Mouse (Mus musculus) MEL (cell line): Measurements from ENCODE around the gene Sclt1. TPM values are rescaled to one million over a fixed set of nuclear protein-coding genes. Genes with fewer than 3 reads are reported as not detected.

Source experiments
- DNase-seq: peaks from one replicate; pipeline ENCODE4 v3.0.0; 2011; ENCODE audit warnings: low read depth, low spot score
- H3K27ac ChIP-seq: 2 replicates; pipeline ENCODE4 v1.5.1; 2012; ENCODE audit warnings: low read depth, mild to moderate bottlenecking, control low read depth, low read length, moderate library complexity; ENCODE audit not compliant: control insufficient read depth
- H3K27me3 ChIP-seq, 2 experiments: fragments of 150-350 bp in 1 of 2; sonication (generic) in 1 of 2; 2 replicates each; pipeline ENCODE4 v1.6.1; 2012; ENCODE audit warnings: low read length in 2 of 2, mild to moderate bottlenecking in 2 of 2, improper control_type of control experiment in 1 of 2, moderate library complexity in 1 of 2; ENCODE audit not compliant: insufficient read depth in 2 of 2, control insufficient read depth in 1 of 2
- H3K36me3 ChIP-seq, 2 experiments: 2 replicates each; pipeline ENCODE4 v1.6.1; 2012 to 2014; ENCODE audit warnings: low read length in 2 of 2, improper control_type of control experiment in 1 of 2, inconsistent platforms in 1 of 2, mild to moderate bottlenecking in 1 of 2; ENCODE audit not compliant: insufficient read depth in 2 of 2, control insufficient read depth in 1 of 2
- H3K4me1 ChIP-seq, 2 experiments: fragments of 150-350 bp in 1 of 2; sonication (generic) in 1 of 2; 2 replicates each; pipeline ENCODE4 v1.6.1; 2012; ENCODE audit warnings: low read length in 2 of 2, improper control_type of control experiment in 1 of 2, mild to moderate bottlenecking in 1 of 2; ENCODE audit not compliant: insufficient read depth in 2 of 2, control insufficient read depth in 1 of 2
- H3K4me3 ChIP-seq, 2 experiments: fragments of 150-350 bp in 1 of 2; sonication (generic) in 1 of 2; 2 replicates each; pipeline ENCODE4 v1.5.1; 2012; ENCODE audit warnings: low read depth in 2 of 2, low read length in 2 of 2, mild to moderate bottlenecking in 2 of 2, moderate library complexity in 2 of 2, control low read depth in 1 of 2, improper control_type of control experiment in 1 of 2; ENCODE audit not compliant: control insufficient read depth in 1 of 2, insufficient read depth in 1 of 2
- H3K79me2 ChIP-seq: 2 replicates; pipeline ENCODE4 v1.6.1; 2012; ENCODE audit warnings: mild to moderate bottlenecking, low read length, moderate library complexity; ENCODE audit not compliant: control insufficient read depth, poor library complexity, insufficient read depth
- H3K9ac ChIP-seq: 2 replicates; pipeline ENCODE4 v1.6.1; 2012; ENCODE audit warnings: low read depth, mild to moderate bottlenecking, control low read depth, low read length, moderate library complexity; ENCODE audit not compliant: control insufficient read depth, poor library complexity, severe bottlenecking
- H3K9me3 ChIP-seq: fragments of 150-350 bp; sonication (generic); replicated peaks from 2 replicates; pipeline ENCODE4 v1.6.1; 2012; ENCODE audit warnings: mild to moderate bottlenecking, low read length, improper control_type of control experiment, moderate library complexity; ENCODE audit not compliant: insufficient read depth
- CHD2 ChIP-seq: IDR thresholded peaks from 2 replicates; pipeline ENCODE4 v1.6.1; 2011; ENCODE audit warnings: low read length, improper control_type of control experiment
- GABPA ChIP-seq: IDR thresholded peaks from 2 replicates; pipeline ENCODE4 v1.6.1; 2012; ENCODE audit warnings: low read depth, mild to moderate bottlenecking, inconsistent platforms, low read length, improper control_type of control experiment, moderate library complexity
- JUND ChIP-seq: IDR thresholded peaks from 2 replicates; pipeline ENCODE4 v1.6.1; 2011; ENCODE audit warnings: low read depth, mild to moderate bottlenecking, improper control_type of control experiment, low read length
- MAX ChIP-seq: IDR thresholded peaks from 2 replicates; pipeline ENCODE4 v1.6.1; 2011; ENCODE audit warnings: low read length, improper control_type of control experiment
- MXI1 ChIP-seq: IDR thresholded peaks from 2 replicates; pipeline ENCODE4 v1.6.1; 2011; ENCODE audit warnings: mild to moderate bottlenecking, low read depth, low read length, improper control_type of control experiment
- MYC ChIP-seq: IDR thresholded peaks from 2 replicates; pipeline ENCODE4 v1.6.1; 2011; ENCODE audit warnings: low read depth, mild to moderate bottlenecking, low read length, improper control_type of control experiment, moderate library complexity
- POLR2A ChIP-seq, 2 experiments: IDR thresholded peaks; 2 replicates each; pipeline ENCODE4 v1.6.1; 2011 to 2012; ENCODE audit warnings: low read length in 2 of 2, mild to moderate bottlenecking in 2 of 2, control low read depth in 1 of 2, improper control_type of control experiment in 1 of 2, low read depth in 1 of 2, moderate library complexity in 1 of 2; ENCODE audit not compliant: control insufficient read depth in 1 of 2, insufficient read depth in 1 of 2, poor library complexity in 1 of 2
- POLR2AphosphoS2 ChIP-seq: IDR thresholded peaks from 2 replicates; pipeline ENCODE4 v1.6.1; 2011; ENCODE audit warnings: low read length, improper control_type of control experiment
- RCOR1 ChIP-seq: IDR thresholded peaks from 2 replicates; pipeline ENCODE4 v1.6.1; 2012; ENCODE audit warnings: low read depth, mild to moderate bottlenecking, inconsistent platforms, low read length, improper control_type of control experiment
- SIN3A ChIP-seq: IDR thresholded peaks from 2 replicates; pipeline ENCODE4 v1.6.1; 2012; ENCODE audit warnings: low read length, improper control_type of control experiment, inconsistent platforms
- TBP ChIP-seq: IDR thresholded peaks from 2 replicates; pipeline ENCODE4 v1.8.0; 2011; ENCODE audit warnings: low read depth, low read length, improper control_type of control experiment
- polyA plus RNA-seq, 2 experiments: library from polyadenylated mRNA; stranded (reverse) in 1 of 2; unstranded in 1 of 2; fragments of >175 nt in 1 of 2; fragments of >200 nt in 1 of 2; gene quantifications; 2 replicates each; pipeline versions ENCODE4 v1.2.1 to v1.2.4; 2012; ENCODE audit warnings: low replicate concordance in 2 of 2, low read depth in 1 of 2; ENCODE audit not compliant: insufficient read length in 2 of 2, insufficient read depth in 1 of 2, missing spikeins in 1 of 2
- total RNA-seq: library from RNA; depleted of rRNA; stranded (reverse); fragments of 300-350 nt; gene quantifications from 2 replicates; pipeline ENCODE4 v1.2.3, GENCODE M21; 2012

Gene Sclt1
- total and polyA plus RNA-seq, 3 experiments = 6.4 to 8.7 TPM; not detected in 1

- H3K4me3 ChIP-seq = no peak overlapping the region
- peaks cover 32% of the 10 kb centered on the region for H3K79me2 ChIP-seq
- no peaks in the 10 kb centered on the region for H3K4me1 ChIP-seq
- no peak overlapping the region for H3K9ac ChIP-seq
- H3K36me3 ChIP-seq = peaks cover 5 to 30% of the 10 kb centered on the region in 2 experiments; a peak in 3 of 4 replicates
- no peaks in the 10 kb centered on the region for H3K27me3 ChIP-seq
- TF ChIP-seq POLR2AphosphoS2 = 0 out of 2 replicates have a peak, but pooled peaks have one; percentile 6
- no peak for TF ChIP-seq SIN3A
- DNase-seq = no peak
- no peak overlapping the region for H3K27ac ChIP-seq
- no peaks in the 10 kb centered on the region for H3K9me3 ChIP-seq
These were observed 148.0 kb downstream of the Sclt1 start for GRCm38 (mm10) chr3:41594097-41594879.

- H3K79me2 ChIP-seq = peaks cover 41% of the 10 kb centered on the region
- H3K4me3 ChIP-seq = no peak overlapping the region
- H3K4me1 ChIP-seq = no peaks in the 10 kb centered on the region
- no peak for DNase-seq
- peaks cover 5 to 36% of the 10 kb centered on the region in 2 experiments; a peak in 3 of 4 replicates for H3K36me3 ChIP-seq
- H3K27me3 ChIP-seq = no peaks in the 10 kb centered on the region
- no peak overlapping the region for H3K9ac ChIP-seq
- peak in 1 of 2 experiments; percentile 34; a peak in 2 of 4 replicates for TF ChIP-seq POLR2A (IDR thresholded peaks at IDR 0.05; ENCODE audit: control insufficient read depth in 1 of 2, insufficient read depth in 1 of 2, low read depth in 1 of 2, low read length in 2 of 2, poor library complexity in 1 of 2)
- no peak for TF ChIP-seq TBP
- no peak for TF ChIP-seq MYC
- no peaks in the 10 kb centered on the region for H3K9me3 ChIP-seq
- no peak overlapping the region for H3K27ac ChIP-seq
These were observed 149.5 kb downstream of the Sclt1 start for GRCm38 (mm10) chr3:41592805-41593204.

GRCm38 (mm10) chr3:41591651-41592170, 150.6 kb downstream of the Sclt1 start:
- Histone ChIP-seq H3K36me3 (peaks cover 5 to 45% of the 10 kb centered on the region in 2 experiments; a peak in 3 of 4 replicates), H3K27ac (no peak overlapping the region), H3K9me3 (no peaks in the 10 kb centered on the region), H3K4me1 (no peaks in the 10 kb centered on the region), H3K79me2 (peaks cover 45% of the 10 kb centered on the region), H3K27me3 (no peaks in the 10 kb centered on the region), H3K9ac (no peak overlapping the region), H3K4me3 (no peak overlapping the region)
- no peak for TF ChIP-seq RCOR1
- no peak for TF ChIP-seq MAX
- no peak for TF ChIP-seq GABPA
- TF ChIP-seq POLR2AphosphoS2 = no peak; the same call in 1 of the 2 replicates
- no peak for TF ChIP-seq CHD2
- no peak for TF ChIP-seq MXI1
- no peak for TF ChIP-seq JUND
- DNase-seq = no peak
